Mouse (Mus musculus) heart, postnatal 0 days (tissue): ENCODE data around the gene Clmp.

Experiments used
- CTCF ChIP-seq: IDR thresholded peaks from 2 replicates; pipeline ENCODE4 v1.5.1; 2016; ENCODE audit warnings: antibody characterized with exemption, control low read depth, low read depth
- EP300 ChIP-seq: IDR thresholded peaks from 2 replicates; pipeline ENCODE4 v1.6.1; 2016; ENCODE audit warnings: antibody characterized with exemption, low read depth

- TF ChIP-seq CTCF = no peak
- no peak for TF ChIP-seq EP300
Measured at GRCm38 (mm10) chr9:40687553-40687952, 1.8 kb downstream of the Clmp start.
